Mouse (Mus musculus) forebrain, postnatal 0 days (tissue): ENCODE data around the gene Kdm4a. TPM values are rescaled to one million over a fixed set of nuclear protein-coding genes. Genes with fewer than 3 reads are reported as not detected.

ENCODE experiments used
- ATAC-seq: fragments of 200-750 bp; cut with Nextera tagmentation; 2 replicates; pipeline ENCODE4 v1.8.0; 2017; ENCODE audit warnings: mild to moderate bottlenecking, moderate library complexity
- DNase-seq: peaks from one replicate; pipeline ENCODE4 v3.0.0-alpha.2; 2015
- H3K27ac ChIP-seq: fragments of 300-500 bp; sonication (generic); 2 replicates; pipeline ENCODE4 v1.5.1; 2014; ENCODE audit warnings: low read depth, mild to moderate bottlenecking, antibody characterized with exemption, low read length, moderate library complexity, mixed read lengths
- H3K27me3 ChIP-seq: fragments of 300-500 bp; sonication (generic); 2 replicates; pipeline ENCODE4 v1.6.1; 2014; ENCODE audit warnings: mild to moderate bottlenecking, low read length, mixed read lengths; ENCODE audit not compliant: insufficient read depth
- H3K36me3 ChIP-seq: fragments of 300-500 bp; sonication (generic); 2 replicates; pipeline ENCODE4 v1.6.1; 2014; ENCODE audit warnings: mild to moderate bottlenecking, moderate library complexity; ENCODE audit not compliant: insufficient read depth
- H3K4me1 ChIP-seq: fragments of 300-500 bp; sonication (generic); 2 replicates; pipeline ENCODE4 v1.6.1; 2014; ENCODE audit warnings: antibody characterized with exemption; ENCODE audit not compliant: insufficient read depth
- H3K4me2 ChIP-seq: fragments of 300-500 bp; sonication (generic); 2 replicates; pipeline ENCODE4 v1.6.1; 2014; ENCODE audit warnings: low read depth, mild to moderate bottlenecking, moderate library complexity
- H3K4me3 ChIP-seq: fragments of 300-500 bp; sonication (generic); 2 replicates; pipeline ENCODE4 v1.5.1; 2014; ENCODE audit warnings: low read depth, low read length, mixed read lengths
- H3K9ac ChIP-seq: fragments of 300-500 bp; sonication (generic); 2 replicates; pipeline ENCODE4 v1.6.1; 2014; ENCODE audit warnings: mild to moderate bottlenecking
- H3K9me3 ChIP-seq: fragments of 300-500 bp; sonication (generic); 2 replicates; pipeline ENCODE4 v1.6.1; 2016; ENCODE audit warnings: low read length
- CTCF ChIP-seq: sonication (generic); IDR thresholded peaks from 2 replicates; pipeline ENCODE4 v1.5.1; 2016; ENCODE audit warnings: antibody characterized with exemption, control low read depth, low read depth
- WGBS: fragments of 180-500 bp; shearing (Covaris S2); extraction: QIAGEN DNeasy Blood & Tissue Kit; methylation state at CpG from one replicate; pipeline ENCODE4 v1.1.7; 2014; 5-methylcytosine and 5-hydroxymethylcytosine counted together
- polyA plus RNA-seq: library from polyadenylated mRNA; unstranded; fragments of >200 nt; fragmentation: Nextera tagmentation; extraction: Ambion mirVana; gene quantifications from 2 replicates; pipeline ENCODE4 v1.2.1, GENCODE M21; 2015
- total RNA-seq: library from RNA; depleted of rRNA; stranded (reverse); fragments of >200 nt; gene quantifications from 2 replicates; pipeline ENCODE4 v1.2.3, GENCODE M21; 2014

The Kdm4a gene
- total and polyA plus RNA-seq, 2 experiments from 2014 or later, result 39.0 to 122 TPM

- no peaks in the 10 kb centered on the region for H3K4me1 ChIP-seq
- peaks cover 90% of the 10 kb centered on the region for H3K36me3 ChIP-seq
- no peak for DNase-seq
- no peak for TF ChIP-seq CTCF
- H3K4me2 ChIP-seq, result no peak overlapping the region
- no peak overlapping the region for H3K4me3 ChIP-seq
- H3K27me3 ChIP-seq, result no peaks in the 10 kb centered on the region
- no peak for ATAC-seq
- no peak overlapping the region for H3K9ac ChIP-seq
- no peaks in the 10 kb centered on the region for H3K9me3 ChIP-seq
- no peak overlapping the region for H3K27ac ChIP-seq
- WGBS, result 78% methylated on average over 10 of the region's 10 CpGs
Observed at GRCm38 (mm10) chr4:118147090-118147489, 32.8 kb downstream of the Kdm4a start.

- no peak for TF ChIP-seq CTCF
- Histone ChIP-seq H3K9me3 (no peaks in the 10 kb centered on the region), H3K4me1 (no peaks in the 10 kb centered on the region), H3K4me3 (no peak overlapping the region), H3K36me3 (peaks cover 93% of the 10 kb centered on the region), H3K9ac (no peak overlapping the region), H3K27me3 (no peaks in the 10 kb centered on the region), H3K27ac (no peak overlapping the region), H3K4me2 (no peak overlapping the region)
- DNase-seq (no peak), ATAC-seq (no peak)
- 92% methylated on average over 9 of the region's 9 CpGs for WGBS
Observed at GRCm38 (mm10) chr4:118144324-118144723, 35.5 kb downstream of the Kdm4a start.

- no peak overlapping the region for H3K4me3 ChIP-seq
- ATAC-seq (no peak), DNase-seq (no peak)
- H3K4me2 ChIP-seq, result no peak overlapping the region
- 86% methylated on average over 7 of the region's 7 CpGs for WGBS
- H3K36me3 ChIP-seq, result peaks cover 93% of the 10 kb centered on the region
- no peak overlapping the region for H3K9ac ChIP-seq
- no peak for TF ChIP-seq CTCF
- no peaks in the 10 kb centered on the region for H3K9me3 ChIP-seq
- H3K27me3 ChIP-seq, result no peaks in the 10 kb centered on the region
- no peaks in the 10 kb centered on the region for H3K4me1 ChIP-seq
- no peak overlapping the region for H3K27ac ChIP-seq
Observed at GRCm38 (mm10) chr4:118143679-118144078, 36.2 kb downstream of the Kdm4a start.

- Histone ChIP-seq H3K9me3 (no peaks in the 10 kb centered on the region), H3K4me1 (no peaks in the 10 kb centered on the region), H3K9ac (no peak overlapping the region), H3K36me3 (peaks cover 93% of the 10 kb centered on the region), H3K4me3 (no peak overlapping the region), H3K27ac (no peak overlapping the region), H3K27me3 (no peaks in the 10 kb centered on the region), H3K4me2 (no peak overlapping the region)
- WGBS, result 90% methylated on average over 5 of the region's 5 CpGs
- TF ChIP-seq CTCF, result no peak
- ATAC-seq (no peak), DNase-seq (no peak)
Observed at GRCm38 (mm10) chr4:118141511-118141910, 38.3 kb downstream of the Kdm4a start.

- H3K9me3 ChIP-seq, result no peaks in the 10 kb centered on the region
- H3K27me3 ChIP-seq, result no peaks in the 10 kb centered on the region
- peak; percentile 47 for DNase-seq
- H3K4me2 ChIP-seq, result no peak overlapping the region
- WGBS, result 42% methylated on average over 5 of the region's 5 CpGs
- H3K36me3 ChIP-seq, result peaks cover 72% of the 10 kb centered on the region
- no peak overlapping the region for H3K4me3 ChIP-seq
- no peak overlapping the region for H3K9ac ChIP-seq
- H3K27ac ChIP-seq, result no peak overlapping the region
- H3K4me1 ChIP-seq, result peaks cover 3% of the 10 kb centered on the region; the same call in 1 of the 2 replicates
- TF ChIP-seq CTCF, result no peak
- ATAC-seq, result no peak
Observed at GRCm38 (mm10) chr4:118138891-118139290, 41.0 kb downstream of the Kdm4a start.

GRCm38 (mm10) chr4:118137857-118138256, 42.0 kb downstream of the Kdm4a start:
- Histone ChIP-seq H3K4me2 (no peak overlapping the region), H3K36me3 (peaks cover 61% of the 10 kb centered on the region), H3K27me3 (no peaks in the 10 kb centered on the region), H3K4me1 (peaks cover 7% of the 10 kb centered on the region), H3K9me3 (no peaks in the 10 kb centered on the region), H3K27ac (no peak overlapping the region), H3K4me3 (no peak overlapping the region), H3K9ac (no peak overlapping the region)
- no peak for TF ChIP-seq CTCF
- ATAC-seq (no peak), DNase-seq (no peak)
- 83% methylated on average over 16 of the region's 16 CpGs for WGBS

GRCm38 (mm10) chr4:118137311-118137710, 42.5 kb downstream of the Kdm4a start:
- ATAC-seq (no peak), DNase-seq (no peak)
- Histone ChIP-seq H3K4me2 (no peak overlapping the region), H3K36me3 (peaks cover 56% of the 10 kb centered on the region), H3K4me1 (peaks cover 7% of the 10 kb centered on the region), H3K4me3 (no peak overlapping the region), H3K9ac (no peak overlapping the region), H3K27ac (no peak overlapping the region), H3K27me3 (no peaks in the 10 kb centered on the region), H3K9me3 (no peaks in the 10 kb centered on the region)
- TF ChIP-seq CTCF, result no peak
- WGBS, result 78% methylated on average over 10 of the region's 10 CpGs

GRCm38 (mm10) chr4:118135414-118135813, 44.4 kb downstream of the Kdm4a start:
- peaks cover 37% of the 10 kb centered on the region for H3K36me3 ChIP-seq
- DNase-seq (no peak), ATAC-seq (no peak)
- no peak overlapping the region for H3K27ac ChIP-seq
- 91% methylated on average over 1 of the region's 1 CpGs for WGBS
- H3K4me3 ChIP-seq, result peak overlapping the region; percentile 99
- H3K9me3 ChIP-seq, result no peaks in the 10 kb centered on the region
- H3K4me2 ChIP-seq, result peak overlapping the region; percentile 81
- no peak for TF ChIP-seq CTCF
- H3K4me1 ChIP-seq, result peaks cover 7% of the 10 kb centered on the region
- H3K9ac ChIP-seq, result peak overlapping the region; percentile 67
- no peaks in the 10 kb centered on the region for H3K27me3 ChIP-seq
